Mouse (Mus musculus): ENCODE data around the gene Dock8. TPM values are rescaled to one million over a fixed set of nuclear protein-coding genes. Genes with fewer than 3 reads are reported as not detected.
A peak's percentile ranks its signal among the peaks of the same experiment; 100 is the strongest.

Gene Dock8
- polyA plus RNA-seq, 1 experiment from 2014 or later = 2.2 TPM

GRCm38 (mm10) chr19:25053152-25053551 is 53.8 kb downstream of the Dock8 start:
- H3K9ac ChIP-seq = no peak overlapping the region
- no peak overlapping the region for H3K4me3 ChIP-seq
- H3K4me2 ChIP-seq = no peak overlapping the region
- no peaks in the 10 kb centered on the region for H3K9me3 ChIP-seq
- no peaks in the 10 kb centered on the region for H3K36me3 ChIP-seq
- WGBS = 86% methylated on average over 7 of the region's 7 CpGs
- no peak overlapping the region for H3K27ac ChIP-seq
- ATAC-seq (ENCODE audit: low FRiP score) = no peak
- no peaks in the 10 kb centered on the region for H3K4me1 ChIP-seq (replicated peaks)
- H3K27me3 ChIP-seq = no peaks in the 10 kb centered on the region

- Histone ChIP-seq H3K9me3 (no peaks in the 10 kb centered on the region), H3K36me3 (no peaks in the 10 kb centered on the region), H3K4me1 (replicated peaks) (peaks cover 4% of the 10 kb centered on the region), H3K27ac (no peak overlapping the region), H3K4me2 (no peak overlapping the region), H3K9ac (no peak overlapping the region), H3K27me3 (no peaks in the 10 kb centered on the region), H3K4me3 (no peak overlapping the region)
- ATAC-seq (ENCODE audit: low FRiP score) = no peak
- WGBS = 91% methylated on average over 7 of the region's 7 CpGs
Observed at GRCm38 (mm10) chr19:25055025-25055424, 55.7 kb downstream of the Dock8 start.

DNA sequence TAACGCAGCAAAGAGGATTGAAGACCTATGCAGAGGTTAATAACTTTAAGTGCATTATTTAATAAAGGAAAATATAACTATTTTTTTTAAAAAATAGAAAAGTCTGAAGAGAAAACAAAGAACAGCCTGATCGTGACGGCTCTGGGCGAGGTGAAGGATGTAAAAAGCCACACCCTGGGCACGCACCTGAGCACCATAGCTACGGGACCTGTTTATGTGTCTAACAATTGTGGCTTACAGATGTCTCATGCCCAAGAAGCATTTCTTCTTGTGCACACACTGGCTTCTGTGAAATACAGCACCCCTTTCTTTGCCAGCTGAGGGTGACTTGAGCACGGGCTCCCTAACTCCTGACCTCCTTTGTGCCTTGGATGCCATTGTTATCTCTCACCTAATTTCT is 56.2 kb downstream of the Dock8 start:
- Histone ChIP-seq H3K27me3 (no peaks in the 10 kb centered on the region), H3K9me3 (no peaks in the 10 kb centered on the region), H3K36me3 (no peaks in the 10 kb centered on the region), H3K27ac (no peak overlapping the region), H3K9ac (no peak overlapping the region), H3K4me1 (replicated peaks) (peaks cover 9% of the 10 kb centered on the region), H3K4me3 (no peak overlapping the region), H3K4me2 (no peak overlapping the region)
- ATAC-seq (ENCODE audit: low FRiP score) = no peak
- 91% methylated on average over 7 of the region's 7 CpGs for whole genome bisulfite sequencing

GRCm38 (mm10) chr19:25056224-25056623 is 56.9 kb downstream of the Dock8 start:
- H3K27ac ChIP-seq = no peak overlapping the region
- 90% methylated on average over 10 of the region's 10 CpGs for WGBS
- H3K4me2 ChIP-seq = no peak overlapping the region
- no peaks in the 10 kb centered on the region for H3K27me3 ChIP-seq
- H3K4me3 ChIP-seq = no peak overlapping the region
- ATAC-seq (ENCODE audit: low FRiP score) = no peak
- no peaks in the 10 kb centered on the region for H3K9me3 ChIP-seq
- H3K9ac ChIP-seq = no peak overlapping the region
- H3K4me1 ChIP-seq (replicated peaks) = peaks cover 13% of the 10 kb centered on the region
- no peaks in the 10 kb centered on the region for H3K36me3 ChIP-seq

GRCm38 (mm10) chr19:25057826-25058225 is 58.5 kb downstream of the Dock8 start:
- Histone ChIP-seq H3K36me3 (no peaks in the 10 kb centered on the region), H3K27ac (no peak overlapping the region), H3K9me3 (no peaks in the 10 kb centered on the region), H3K9ac (no peak overlapping the region), H3K27me3 (no peaks in the 10 kb centered on the region), H3K4me3 (no peak overlapping the region), H3K4me2 (no peak overlapping the region), H3K4me1 (replicated peaks) (peaks cover 13% of the 10 kb centered on the region)
- WGBS = 95% methylated on average over 8 of the region's 8 CpGs
- ATAC-seq (ENCODE audit: low FRiP score) = no peak

DNA sequence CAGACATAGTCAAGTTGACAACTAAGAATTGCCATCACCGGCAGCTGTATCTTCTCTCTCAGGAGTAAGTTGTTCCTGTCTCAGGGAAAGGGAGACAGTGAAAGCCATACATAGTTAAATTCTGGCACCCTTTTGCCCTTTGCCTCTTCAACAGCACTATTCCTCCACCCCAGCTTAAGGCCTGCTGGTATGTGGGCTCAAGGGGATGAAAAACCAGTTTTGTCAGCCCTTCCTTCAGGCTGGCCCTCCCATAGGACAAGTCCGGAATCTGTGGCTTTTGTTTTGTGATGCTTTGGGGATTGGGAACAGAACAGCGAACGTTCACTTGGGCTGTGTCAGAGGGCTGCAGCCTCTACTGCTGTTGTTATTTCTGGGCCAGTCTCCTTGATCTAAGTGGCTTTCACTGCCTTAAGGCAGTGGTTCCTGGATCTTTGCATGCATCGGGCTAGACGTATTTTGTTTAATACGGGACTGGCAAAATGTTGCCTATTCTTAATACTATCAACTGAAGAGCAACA is 60.6 kb downstream of the Dock8 start:
- no peak for ATAC-seq (ENCODE audit: low FRiP score)
- peaks cover 13% of the 10 kb centered on the region for H3K4me1 ChIP-seq (replicated peaks)
- no peaks in the 10 kb centered on the region for H3K36me3 ChIP-seq
- H3K9ac ChIP-seq = no peak overlapping the region
- H3K27me3 ChIP-seq = no peaks in the 10 kb centered on the region
- H3K9me3 ChIP-seq = no peaks in the 10 kb centered on the region
- 67% methylated on average over 7 of the region's 7 CpGs for WGBS
- no peak overlapping the region for H3K4me3 ChIP-seq
- H3K4me2 ChIP-seq = no peak overlapping the region
- H3K27ac ChIP-seq = peak overlapping the region; percentile 44; the same call in 1 of the 2 replicates

DNA sequence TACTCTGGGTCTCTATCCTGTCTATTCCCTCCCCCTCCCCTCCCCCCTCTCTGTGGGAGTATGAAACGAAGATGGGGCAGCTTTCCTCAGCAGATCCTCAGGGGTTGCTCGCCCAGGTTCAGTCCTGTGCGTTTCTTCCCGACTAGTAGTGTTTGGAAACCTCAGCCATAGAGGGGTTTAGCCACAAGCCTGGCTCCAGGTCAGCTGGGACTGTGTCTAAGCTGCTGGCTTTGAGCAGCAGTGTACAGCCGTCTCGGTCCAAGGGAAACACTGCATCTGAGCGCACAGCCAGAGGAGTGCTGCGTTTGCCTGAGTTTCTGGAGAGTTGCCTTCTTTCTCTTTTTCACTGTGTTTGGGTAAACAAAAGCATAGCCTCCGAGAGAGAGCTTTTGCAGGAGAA is 61.0 kb downstream of the Dock8 start:
- no peak for ATAC-seq (ENCODE audit: low FRiP score)
- 34% methylated on average over 9 of the region's 9 CpGs for WGBS
- Histone ChIP-seq H3K9me3 (no peaks in the 10 kb centered on the region), H3K4me2 (peak overlapping the region; percentile 31), H3K4me3 (no peak overlapping the region), H3K36me3 (no peaks in the 10 kb centered on the region), H3K27me3 (no peaks in the 10 kb centered on the region), H3K9ac (no peak overlapping the region), H3K27ac (peak overlapping the region; percentile 44; the same call in 1 of the 2 replicates), H3K4me1 (replicated peaks) (peaks cover 13% of the 10 kb centered on the region)

- no peak for ATAC-seq (ENCODE audit: low FRiP score)
- WGBS = 90% methylated on average over 9 of the region's 9 CpGs
- Histone ChIP-seq H3K27ac (no peak overlapping the region), H3K9ac (no peak overlapping the region), H3K4me1 (replicated peaks) (peaks cover 16% of the 10 kb centered on the region), H3K36me3 (no peaks in the 10 kb centered on the region), H3K4me3 (no peak overlapping the region), H3K27me3 (no peaks in the 10 kb centered on the region), H3K9me3 (no peaks in the 10 kb centered on the region), H3K4me2 (no peak overlapping the region)
Observed at GRCm38 (mm10) chr19:25062188-25062856, 63.0 kb downstream of the Dock8 start.

GRCm38 (mm10) chr19:25062857-25063240 is 63.5 kb downstream of the Dock8 start:
- no peak overlapping the region for H3K4me3 ChIP-seq
- 87% methylated on average over 2 of the region's 2 CpGs for WGBS
- H3K4me1 ChIP-seq (replicated peaks) = peaks cover 16% of the 10 kb centered on the region
- no peak overlapping the region for H3K4me2 ChIP-seq
- no peak for ATAC-seq (ENCODE audit: low FRiP score)
- H3K27ac ChIP-seq = no peak overlapping the region
- no peaks in the 10 kb centered on the region for H3K36me3 ChIP-seq
- H3K27me3 ChIP-seq = no peaks in the 10 kb centered on the region
- H3K9me3 ChIP-seq = no peaks in the 10 kb centered on the region
- no peak overlapping the region for H3K9ac ChIP-seq

GRCm38 (mm10) chr19:25066229-25066628 is 66.9 kb downstream of the Dock8 start:
- 69% methylated on average over 9 of the region's 9 CpGs for WGBS
- no peak overlapping the region for H3K4me2 ChIP-seq
- no peak for ATAC-seq (ENCODE audit: low FRiP score)
- H3K27ac ChIP-seq = no peak overlapping the region
- H3K9ac ChIP-seq = no peak overlapping the region
- peaks cover 3% of the 10 kb centered on the region; the same call in 1 of the 2 replicates for H3K4me1 ChIP-seq (replicated peaks)
- no peak overlapping the region for H3K4me3 ChIP-seq
- H3K36me3 ChIP-seq = no peaks in the 10 kb centered on the region
- no peaks in the 10 kb centered on the region for H3K9me3 ChIP-seq
- no peaks in the 10 kb centered on the region for H3K27me3 ChIP-seq

DNA sequence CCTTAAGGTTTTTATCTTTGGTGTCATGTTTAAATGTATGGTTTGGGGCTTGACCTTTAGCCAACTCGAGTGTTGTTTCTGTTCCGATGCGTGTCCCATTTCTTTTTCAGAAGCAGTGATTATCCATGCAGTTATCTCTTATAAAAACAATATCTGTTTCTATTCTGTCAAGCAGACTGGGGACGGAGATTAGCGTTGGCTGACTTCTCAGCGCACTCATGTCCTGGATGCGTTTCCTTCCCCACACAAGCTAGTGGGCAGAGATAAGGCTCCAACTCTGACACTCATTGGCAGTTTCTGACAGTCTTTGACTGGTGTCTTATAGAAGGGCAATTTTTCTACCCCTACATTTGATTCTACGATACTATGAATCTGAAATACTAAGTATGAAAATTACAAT is 69.2 kb downstream of the Dock8 start:
- H3K27me3 ChIP-seq = no peaks in the 10 kb centered on the region
- H3K9me3 ChIP-seq = no peaks in the 10 kb centered on the region
- H3K4me2 ChIP-seq = no peak overlapping the region
- H3K4me3 ChIP-seq = no peak overlapping the region
- H3K36me3 ChIP-seq = no peaks in the 10 kb centered on the region
- WGBS = 89% methylated on average over 8 of the region's 8 CpGs
- H3K4me1 ChIP-seq (replicated peaks) = 0 out of 2 replicates have a peak, but pooled peaks cover 3% of the 10 kb centered on the region
- ATAC-seq (ENCODE audit: low FRiP score) = no peak
- no peak overlapping the region for H3K27ac ChIP-seq
- H3K9ac ChIP-seq = no peak overlapping the region

DNA sequence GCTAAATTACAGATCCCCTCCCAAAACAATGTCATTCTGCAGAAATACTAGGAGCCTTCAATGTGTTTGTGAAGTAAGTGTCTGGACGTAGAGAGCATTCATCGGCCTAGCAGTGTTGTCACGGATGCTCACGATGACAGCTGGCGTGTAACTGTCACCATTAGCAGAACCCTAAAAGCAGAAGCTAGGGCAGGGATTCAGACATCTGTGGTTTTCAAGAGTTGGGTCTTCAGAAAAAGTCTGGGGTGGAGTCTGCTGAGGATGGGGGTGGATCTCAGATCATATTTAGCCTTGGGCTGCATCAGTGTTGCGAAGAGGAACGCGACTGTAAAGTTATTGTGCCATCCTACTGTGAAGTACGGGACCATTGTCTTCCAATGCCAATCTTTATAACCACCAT is 73.2 kb downstream of the Dock8 start:
- no peak overlapping the region for H3K4me3 ChIP-seq
- no peaks in the 10 kb centered on the region for H3K27me3 ChIP-seq
- no peak overlapping the region for H3K4me2 ChIP-seq
- WGBS = 96% methylated on average over 9 of the region's 9 CpGs
- no peaks in the 10 kb centered on the region for H3K9me3 ChIP-seq
- no peak for ATAC-seq (ENCODE audit: low FRiP score)
- H3K36me3 ChIP-seq = no peaks in the 10 kb centered on the region
- no peak overlapping the region for H3K27ac ChIP-seq
- no peak overlapping the region for H3K9ac ChIP-seq
- H3K4me1 ChIP-seq (replicated peaks) = no peaks in the 10 kb centered on the region

DNA sequence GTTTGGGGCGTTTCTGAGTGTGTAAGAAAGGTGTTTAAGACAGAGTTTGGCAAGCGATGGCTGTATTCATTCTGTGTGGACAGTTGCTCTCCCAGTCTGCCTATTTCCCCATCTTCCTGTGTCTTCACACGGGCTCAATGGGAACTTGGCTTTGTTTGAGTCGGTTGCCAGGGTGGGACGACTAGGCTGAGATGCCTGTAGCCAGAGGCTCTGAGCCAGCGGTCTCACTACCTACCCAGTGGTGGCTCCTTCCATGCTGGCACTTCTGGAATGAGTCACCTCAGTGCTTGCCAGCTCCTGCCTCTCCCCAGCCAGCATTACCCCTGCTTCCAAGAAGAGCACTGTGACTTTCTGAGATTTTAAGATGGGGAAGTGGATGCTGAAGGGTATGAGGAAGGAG is 75.4 kb downstream of the Dock8 start:
- no peak overlapping the region for H3K4me3 ChIP-seq
- no peaks in the 10 kb centered on the region for H3K36me3 ChIP-seq
- H3K27ac ChIP-seq = no peak overlapping the region
- ATAC-seq (ENCODE audit: low FRiP score) = no peak
- H3K4me1 ChIP-seq (replicated peaks) = no peaks in the 10 kb centered on the region
- no peak overlapping the region for H3K4me2 ChIP-seq
- no peaks in the 10 kb centered on the region for H3K9me3 ChIP-seq
- H3K9ac ChIP-seq = no peak overlapping the region
- no peaks in the 10 kb centered on the region for H3K27me3 ChIP-seq
- 83% methylated on average over 6 of the region's 6 CpGs for WGBS
